Mouse (Mus musculus) MN1 (cell line): ENCODE data around the gene Tsc22d4.

ENCODE experiments used
- DNase-seq: peaks from one replicate; pipeline ENCODE4 v3.0.0-alpha.2; 2016; ENCODE audit warnings: low spot score

Tsc22d4 gene

DNA sequence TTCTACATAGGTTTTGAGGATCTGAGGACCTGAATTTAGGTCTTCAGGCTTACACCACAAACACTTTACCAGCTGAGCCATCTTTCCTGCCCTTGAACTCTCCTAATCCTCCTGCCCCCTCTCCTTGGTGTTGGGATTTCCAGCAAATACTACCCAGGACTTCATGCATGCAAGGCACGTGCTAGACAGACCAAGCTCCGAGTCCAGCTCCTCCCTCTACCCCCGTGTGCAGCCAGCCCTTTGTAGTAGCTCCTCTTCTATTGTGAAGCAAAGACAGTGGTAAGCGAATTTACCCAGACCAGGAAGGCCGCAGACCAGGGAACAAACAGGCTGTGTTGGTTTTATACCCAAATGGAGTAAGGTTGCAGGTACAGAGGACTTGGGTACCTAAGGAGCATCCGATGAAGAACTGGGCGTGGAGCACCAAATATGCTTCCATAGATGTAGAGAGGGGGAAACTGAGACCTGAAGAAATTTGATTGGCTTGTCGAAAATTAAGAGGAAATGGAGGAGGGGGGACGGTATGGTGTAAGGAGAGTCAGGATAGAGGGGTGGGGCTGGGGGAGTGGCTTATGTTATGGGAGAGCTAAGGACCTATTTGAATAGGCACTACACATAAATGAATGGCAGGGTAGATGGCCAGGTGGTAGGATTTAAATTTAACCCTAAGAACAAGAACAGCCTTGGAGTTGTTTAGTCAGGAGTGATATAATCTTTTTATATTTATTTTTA, 19.2 kb downstream of the Tsc22d4 start:
- DNase-seq: no peak

DNA sequence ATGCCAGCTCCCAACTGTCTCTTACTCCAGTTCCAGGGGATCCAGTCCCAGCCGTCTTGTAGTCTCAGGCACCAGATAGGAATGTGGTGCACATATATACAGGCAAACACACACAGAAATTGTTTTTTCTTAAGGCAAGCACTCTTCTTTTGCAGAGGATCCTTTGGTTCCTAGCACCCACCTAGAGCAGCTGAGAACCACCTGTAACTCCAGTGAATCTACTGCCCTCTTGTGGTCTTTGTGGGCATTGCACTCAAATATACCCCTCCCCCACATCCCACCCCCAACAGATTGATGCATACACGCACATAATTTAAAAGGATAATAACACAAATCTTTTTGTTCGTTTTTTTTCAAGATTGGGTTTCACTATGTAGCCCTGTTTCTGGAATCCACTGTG, 20.7 kb downstream of the Tsc22d4 start:
- peak; percentile 53 for DNase-seq

- DNase-seq: no peak
Measured at GRCm38 (mm10) chr5:137768475-137768874, 22.9 kb downstream of the Tsc22d4 start.

DNA sequence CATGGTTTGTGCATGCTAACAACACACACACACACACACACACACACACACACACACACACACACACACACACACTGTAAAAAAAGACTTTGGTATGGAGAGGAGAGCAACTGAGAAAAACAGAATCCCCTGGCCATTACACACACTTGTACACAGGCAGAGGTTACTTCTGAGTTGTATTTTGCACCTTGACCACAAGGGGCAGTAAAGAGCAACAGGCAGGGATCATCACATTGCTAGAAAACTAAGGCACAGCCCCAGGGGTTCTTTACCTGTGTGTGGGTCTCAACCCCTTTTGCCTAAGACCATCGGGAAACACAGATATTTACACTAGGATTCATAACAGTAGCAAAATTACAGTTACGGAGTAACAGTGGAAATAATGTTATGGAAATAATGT, 25.2 kb downstream of the Tsc22d4 start:
- DNase-seq: peak; percentile 68

DNA sequence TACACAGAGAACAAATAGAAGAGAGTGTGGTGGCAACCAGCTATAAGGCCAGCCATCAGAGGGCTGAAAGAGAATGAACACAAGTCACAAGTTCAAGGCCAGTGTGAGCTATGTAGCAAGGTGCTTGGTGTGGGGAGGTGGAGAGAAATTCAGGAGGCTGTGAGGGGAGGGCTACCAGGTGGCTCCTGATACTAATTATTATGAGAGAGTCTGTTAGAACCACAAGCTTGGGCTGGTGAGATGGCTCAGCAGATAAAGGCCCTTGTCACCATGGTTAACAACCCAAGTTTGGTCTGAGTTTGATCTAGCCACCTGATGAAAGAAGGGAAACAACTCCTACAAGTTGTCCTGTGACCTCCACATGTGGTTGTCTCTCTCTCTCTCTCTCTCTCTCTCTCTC, 27.2 kb downstream of the Tsc22d4 start:
- DNase-seq: no peak

DNA sequence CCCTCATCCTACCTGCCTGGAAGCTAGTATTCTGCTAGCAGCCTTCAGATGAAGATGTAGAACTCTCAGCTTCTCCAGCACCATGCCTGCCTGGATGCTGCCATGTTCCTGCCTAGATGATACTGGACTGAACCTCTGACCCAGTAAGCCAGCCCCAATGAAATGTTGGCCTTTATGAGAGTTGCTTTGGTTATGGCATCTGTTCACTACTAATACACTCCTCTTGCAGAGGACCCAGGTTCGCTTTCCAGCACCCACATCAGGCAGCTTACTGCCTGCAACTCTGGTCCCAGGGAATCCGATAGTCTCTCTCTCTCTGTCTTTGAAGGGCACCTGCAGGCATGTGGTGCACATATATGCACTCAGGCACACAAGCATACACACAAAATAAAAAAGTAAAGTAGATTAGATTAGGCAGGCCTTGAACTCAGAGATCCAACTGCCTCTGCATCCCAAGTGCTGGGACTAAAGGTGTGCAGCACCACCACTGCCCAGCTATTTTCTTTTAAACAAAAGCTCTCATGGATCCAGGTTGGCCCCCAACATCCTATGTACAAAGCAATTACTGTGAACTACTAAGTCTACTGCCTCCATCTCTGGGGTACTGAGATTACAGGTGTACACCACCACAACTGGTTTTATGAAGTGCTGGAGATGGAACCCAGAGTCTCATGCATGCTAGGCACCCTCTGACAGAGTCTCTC, 30.2 kb downstream of the Tsc22d4 start:
- no peak for DNase-seq

DNA sequence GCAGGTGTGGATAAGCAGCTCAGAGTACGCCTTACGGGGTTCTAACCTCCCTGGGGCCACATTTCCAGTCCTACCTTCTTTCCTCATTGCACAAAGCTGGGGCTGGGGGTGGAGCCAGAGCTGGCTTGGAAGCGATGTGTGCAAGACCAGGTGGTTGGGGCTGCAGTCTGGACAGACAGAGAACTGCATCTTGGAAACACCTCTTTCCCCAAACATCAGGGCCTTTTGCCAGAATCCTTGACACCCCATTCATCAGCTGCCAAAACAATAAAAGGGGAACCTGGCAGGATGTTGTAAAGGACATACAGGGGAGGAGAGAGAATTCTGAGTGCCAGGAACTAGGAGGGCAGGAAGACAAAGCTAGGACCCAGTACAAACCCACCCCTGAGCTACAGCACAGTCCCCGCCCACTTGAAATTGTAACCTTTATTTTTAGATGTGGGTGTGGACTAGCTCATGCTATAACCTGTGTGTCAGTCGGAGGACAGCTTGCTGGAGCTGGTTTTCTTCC, 30.9 kb downstream of the Tsc22d4 start:
- peak; percentile 57 for DNase-seq

DNA sequence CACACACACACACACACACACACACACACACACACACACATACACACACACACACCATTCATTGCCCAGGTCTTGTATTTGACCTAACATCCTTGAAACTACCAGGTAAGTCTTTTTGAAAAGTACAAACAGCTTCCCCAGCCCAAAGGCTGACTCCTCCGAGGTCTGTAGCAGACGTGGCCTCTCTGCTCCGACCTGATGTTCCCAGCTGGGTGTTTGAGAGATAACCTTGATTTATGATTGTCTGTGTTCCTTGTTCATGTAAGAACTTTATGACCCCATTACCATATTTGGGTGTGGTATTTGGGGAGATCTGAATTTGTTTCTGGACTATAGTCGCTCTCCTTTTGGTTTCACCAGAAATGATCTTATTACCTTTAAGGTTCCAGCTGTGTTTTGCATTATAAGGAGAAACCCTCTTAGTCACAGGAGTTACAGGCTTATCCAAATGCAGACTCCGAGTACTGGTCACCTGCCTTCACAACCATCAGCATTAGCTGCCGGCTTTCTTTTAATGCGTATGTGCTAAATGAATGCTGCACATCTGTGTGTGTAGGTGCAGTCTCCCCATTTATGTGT, 31.8 kb downstream of the Tsc22d4 start:
- peak; percentile 24 for DNase-seq

GRCm38 (mm10) chr5:137778635-137779034, 33.1 kb downstream of the Tsc22d4 start, which contains the start of gene Ppp1r35:
Ppp1r35 (plus strand) TSS chr5:137778849.
- DNase-seq: peak; percentile 99

DNA sequence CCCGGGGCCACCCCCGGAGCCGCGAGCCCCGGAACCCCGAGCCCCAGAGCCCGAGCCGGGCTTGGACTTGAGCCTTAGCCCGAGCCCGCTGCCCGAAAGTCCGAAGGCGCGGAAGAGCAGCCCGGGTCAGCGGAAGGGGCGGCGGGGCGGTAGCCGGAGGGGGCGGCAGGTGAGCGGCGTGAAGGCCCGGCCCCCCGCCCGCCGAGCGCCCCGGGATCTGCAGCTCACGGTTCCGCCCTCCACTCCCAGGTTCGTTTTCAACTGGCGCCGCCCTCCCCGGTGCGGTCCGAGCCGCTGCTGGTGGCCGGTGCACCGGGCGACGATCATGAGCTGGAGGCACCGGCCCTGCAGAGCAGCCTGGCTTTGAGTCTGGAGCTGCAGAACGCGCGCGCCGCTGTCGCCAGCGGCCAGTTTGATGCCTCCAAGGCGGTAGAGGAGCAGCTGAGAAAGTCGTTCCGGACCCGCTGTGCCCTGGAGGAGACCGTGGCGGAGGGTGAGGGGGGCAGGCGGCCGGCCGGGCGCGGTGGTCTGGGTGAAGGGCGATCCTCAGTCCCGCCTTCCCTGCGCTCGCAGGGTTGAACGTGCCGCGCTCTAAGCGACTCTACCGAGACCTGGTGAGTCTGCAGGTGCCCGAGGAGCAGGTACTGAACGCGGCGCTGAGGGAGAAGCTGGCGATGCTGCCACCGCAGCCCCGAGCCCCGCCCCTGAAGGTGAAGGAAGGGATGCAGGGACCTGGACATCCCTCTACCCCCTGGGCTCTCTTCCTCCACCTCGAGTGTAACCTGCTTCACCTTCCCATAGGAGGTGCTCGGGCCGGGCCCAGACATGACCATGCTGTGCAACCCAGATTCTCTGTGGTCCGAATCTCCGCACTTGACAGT, 33.8 kb downstream of the Tsc22d4 start:
- DNase-seq: peak; percentile 67

- DNase-seq: no peak
Measured at GRCm38 (mm10) chr5:137781661-137782060, 36.1 kb downstream of the Tsc22d4 start.

DNA sequence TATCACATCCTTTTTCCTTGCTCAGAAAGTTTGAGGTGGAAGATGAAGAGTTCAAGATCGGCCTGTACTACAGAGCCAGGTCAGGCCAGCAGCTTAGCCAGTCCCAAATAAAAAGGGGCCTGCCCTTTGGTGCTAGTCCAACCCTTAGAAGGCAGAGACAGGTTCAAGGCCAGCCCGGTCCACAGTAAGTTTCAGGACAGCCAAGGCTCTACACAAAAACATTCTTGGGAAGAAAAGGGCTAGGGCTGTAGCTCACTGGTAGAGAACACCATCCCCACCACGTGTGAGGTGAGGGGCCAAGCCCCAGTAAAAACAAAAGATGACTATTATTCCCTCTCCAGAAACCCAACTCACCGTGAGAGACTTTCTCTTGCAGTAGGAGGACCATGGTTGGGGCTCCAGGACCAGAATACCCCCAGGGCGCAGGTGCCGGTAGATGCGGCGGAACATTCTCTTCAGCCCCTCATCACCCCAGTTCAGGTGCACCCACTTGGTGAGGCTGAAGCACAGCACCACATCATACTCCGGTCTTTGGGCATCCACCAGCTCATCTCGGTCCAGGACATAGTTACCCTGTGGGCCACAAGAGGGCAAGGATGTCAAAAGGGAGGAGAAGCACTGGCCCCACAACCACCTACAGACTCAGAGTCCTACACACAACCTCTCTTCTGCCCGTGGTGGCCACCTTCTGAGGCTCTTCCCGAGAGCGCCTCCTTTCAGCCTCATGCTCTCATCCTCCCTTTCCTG, 37.4 kb downstream of the Tsc22d4 start:
- DNase-seq: no peak

DNA sequence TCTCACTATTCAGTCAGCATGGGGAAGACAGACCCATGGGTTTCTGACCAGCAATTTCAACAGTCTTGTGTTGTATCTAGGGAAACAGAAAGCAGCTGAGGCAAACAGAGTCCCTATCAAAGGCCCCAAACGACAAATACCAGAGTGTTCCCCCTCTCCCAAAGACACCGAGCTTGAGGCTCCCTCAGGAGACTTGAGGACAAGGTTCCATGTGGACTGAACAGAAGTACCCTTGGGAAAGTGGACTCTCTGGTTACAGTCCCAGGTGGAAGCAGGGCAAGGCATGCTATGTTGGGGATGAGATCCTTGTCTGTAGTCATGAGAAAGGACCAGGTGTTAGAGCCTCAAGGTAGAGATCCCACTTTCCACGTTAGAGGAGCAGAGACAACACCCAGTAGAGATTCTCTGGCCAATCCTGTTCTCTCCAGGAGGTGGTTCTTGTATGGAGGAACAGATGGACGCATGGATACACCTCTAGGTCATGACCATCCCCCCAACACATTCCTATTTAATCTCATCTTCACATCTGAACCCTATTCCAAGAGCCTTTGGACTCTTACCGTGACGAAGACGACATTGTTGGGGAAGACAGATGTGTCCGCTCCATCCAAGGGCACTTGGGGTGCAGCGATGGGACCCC, 38.5 kb downstream of the Tsc22d4 start:
- no peak for DNase-seq

DNA sequence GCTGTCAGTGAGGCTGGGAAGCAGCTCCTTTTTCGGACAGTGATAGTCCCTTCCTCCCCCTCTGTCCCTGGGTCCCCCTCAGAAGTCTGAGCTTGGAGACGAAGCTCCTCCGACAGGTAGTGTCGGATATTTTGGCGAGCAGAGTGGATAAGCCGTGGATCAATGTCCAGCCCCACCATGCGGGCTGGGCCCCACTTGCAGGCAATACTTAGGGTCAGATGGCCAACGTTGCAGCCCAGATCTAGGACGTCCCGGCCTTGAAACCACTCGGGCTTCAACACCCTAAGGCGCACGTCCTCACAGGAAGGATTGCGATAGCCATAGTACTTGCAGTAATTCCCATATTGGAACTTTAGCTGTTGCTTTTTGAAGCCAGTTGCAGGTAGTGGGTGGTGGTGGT, 39.0 kb downstream of the Tsc22d4 start:
- DNase-seq: no peak

DNA sequence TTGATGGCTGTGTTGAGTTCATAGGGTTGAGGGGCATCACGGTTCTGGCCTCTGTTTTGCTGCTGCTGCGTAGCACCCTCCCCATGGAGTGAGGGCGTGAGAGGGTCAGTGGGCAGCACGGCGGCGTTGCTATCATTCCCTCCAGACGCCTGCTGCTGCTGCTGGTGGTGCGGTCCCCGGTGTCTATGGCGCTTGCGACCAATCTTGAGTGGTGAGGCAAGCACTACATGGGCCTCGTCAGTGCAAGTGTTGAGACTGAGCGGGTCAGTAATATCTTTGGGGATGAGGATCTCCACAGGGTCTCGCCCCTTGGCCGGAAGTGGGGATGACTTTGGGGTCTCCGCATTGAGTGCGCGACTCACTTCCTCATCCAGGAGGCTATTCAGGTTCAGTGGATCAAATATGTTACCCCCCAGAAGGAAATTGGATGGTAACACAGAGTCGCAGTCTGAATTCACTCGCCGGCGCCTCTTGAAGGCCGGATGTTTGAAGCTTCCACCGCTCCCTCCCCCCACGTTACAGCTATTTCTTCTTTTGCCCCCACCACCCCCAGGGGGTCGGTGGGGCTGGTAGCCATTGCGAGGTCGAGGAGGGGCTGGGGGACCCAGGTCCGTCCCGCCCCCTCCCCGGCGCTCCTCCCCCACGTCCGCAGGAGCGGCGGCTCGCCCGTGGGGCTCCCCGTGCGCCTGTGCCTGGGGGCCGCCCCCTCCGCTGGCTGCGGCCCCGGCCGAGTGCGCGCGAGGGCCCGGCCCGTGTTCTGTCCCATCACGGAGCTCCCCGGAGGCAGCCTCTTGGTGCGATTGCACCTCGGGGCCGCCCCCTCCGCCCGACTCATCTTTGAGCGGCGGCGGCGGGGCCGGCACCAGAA, 39.9 kb downstream of the Tsc22d4 start:
- DNase-seq: peak; percentile 48

GRCm38 (mm10) chr5:137786109-137786942, 40.8 kb downstream of the Tsc22d4 start:
- DNase-seq: peak; percentile 100

DNA sequence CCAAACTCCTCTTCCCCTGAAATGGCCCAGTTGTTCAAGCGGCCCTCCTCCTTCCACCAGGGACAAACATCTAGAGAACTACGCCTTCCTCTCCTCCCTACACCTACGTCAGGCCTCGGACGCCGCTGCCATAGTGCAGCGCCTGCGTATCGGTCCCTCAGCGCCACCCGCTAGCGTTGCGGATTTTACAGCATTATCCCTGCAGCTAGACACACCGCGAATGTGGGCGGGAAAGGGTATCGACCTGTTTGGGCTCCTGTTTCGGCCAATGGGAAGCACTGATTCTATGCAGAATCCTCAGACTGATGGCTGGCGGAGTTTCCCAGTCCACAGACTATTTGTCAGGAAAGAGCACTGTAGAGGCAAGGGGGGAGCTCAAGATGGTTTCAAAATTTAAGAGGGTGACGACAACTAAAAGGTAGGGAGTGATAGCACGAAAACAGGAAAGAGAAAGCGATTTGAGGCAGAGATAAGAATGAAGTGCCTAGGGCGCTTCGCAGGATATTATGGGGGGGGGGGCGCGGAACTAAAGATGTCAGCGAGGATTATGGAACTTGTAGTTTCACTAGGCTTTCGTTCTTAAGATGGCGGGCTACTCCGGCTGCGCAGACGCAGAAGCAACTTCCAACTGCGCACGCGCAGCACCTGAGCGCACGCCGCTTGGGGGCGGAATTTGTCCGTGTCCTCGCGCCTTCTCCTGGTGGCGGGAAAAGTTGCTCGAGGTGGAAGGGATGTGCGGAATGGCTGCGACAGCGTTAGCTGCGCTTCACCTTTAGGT, 41.8 kb downstream of the Tsc22d4 start, which contains the start of the genes Mepce and Zcwpw1:
Gene Mepce (minus strand): TSS at position 505 of the 778 bp plus-strand sequence.
Gene Zcwpw1 (plus strand): TSS at position 648 of the 778 bp plus-strand sequence.
- peak; percentile 93 for DNase-seq

DNA sequence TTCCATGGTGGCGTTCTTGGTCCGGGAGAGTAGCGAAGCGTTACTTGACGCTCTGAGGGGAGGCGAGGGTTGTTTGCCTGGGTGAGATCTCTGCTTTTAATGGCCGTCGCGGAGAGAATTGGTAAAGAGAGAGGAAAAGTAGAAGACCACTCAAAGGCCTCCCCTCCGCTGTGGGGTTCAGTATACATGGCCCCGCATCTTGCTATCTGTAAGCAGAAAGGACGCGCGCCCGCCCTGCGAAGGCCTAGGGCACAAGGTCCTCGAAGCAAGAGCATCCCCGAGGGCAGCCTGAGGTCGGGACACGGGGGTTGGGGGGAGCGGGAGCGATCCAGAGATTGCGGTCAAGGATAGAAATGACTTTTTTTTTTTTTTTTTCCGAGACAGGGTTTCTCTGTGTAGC, 42.6 kb downstream of the Tsc22d4 start:
- no peak for DNase-seq
